ENCODE assay signal across 9 mouse cellular contexts in the genomic region with DNA sequence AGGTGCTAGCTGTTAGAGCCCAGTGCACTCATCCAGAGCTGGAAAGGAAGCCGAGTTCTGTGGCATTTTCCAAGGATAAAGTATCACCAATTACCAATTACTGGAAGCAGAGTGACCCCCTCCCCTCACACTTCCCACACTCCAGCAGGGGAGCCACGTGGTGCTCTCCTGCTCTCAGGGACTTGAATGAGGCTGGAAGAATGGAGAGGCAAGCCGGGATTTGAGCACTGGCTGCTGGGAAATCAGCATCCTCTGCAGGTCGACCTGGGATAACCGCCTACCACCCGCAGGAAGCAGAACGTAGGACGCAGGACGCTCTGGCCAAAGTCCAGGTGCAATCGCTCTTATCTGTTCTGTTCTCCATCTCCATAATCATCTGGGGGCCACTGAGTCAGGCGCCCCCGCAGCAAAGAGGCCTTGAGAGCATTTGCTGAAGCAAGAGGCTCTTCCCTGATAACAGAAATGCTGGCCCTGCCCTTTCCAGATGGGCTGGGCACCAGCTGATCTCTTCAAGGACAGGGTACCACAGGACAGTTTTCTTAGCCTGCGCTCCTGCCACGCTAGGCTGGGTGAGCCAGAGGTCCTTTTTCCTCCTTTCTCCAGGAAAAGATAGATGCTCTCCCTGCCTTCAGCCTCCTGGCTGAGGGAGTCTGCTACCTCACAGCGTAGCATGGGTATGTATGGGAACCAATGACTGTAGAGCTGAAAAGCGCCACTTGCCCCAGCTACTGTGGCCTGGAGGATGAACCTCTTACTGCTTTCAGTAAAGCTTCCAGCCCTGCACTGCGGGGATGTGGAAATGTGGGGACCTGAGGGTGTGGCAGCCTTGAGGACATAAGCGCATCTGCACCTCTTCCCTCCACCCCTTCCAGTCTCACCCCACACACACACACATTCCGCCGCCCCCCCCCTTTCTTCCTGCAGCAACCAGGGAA. TPM values are rescaled to one million over a fixed set of nuclear protein-coding genes. Genes with fewer than 3 reads are reported as not detected.
A peak's percentile ranks its signal among the peaks of the same experiment; 100 is the strongest.
DNase-seq lines count a peak whose midpoint lies in the region; ATAC-seq lines count a peak whose summit lies in the region.
"Had no signal": no experiment of that assay in that cellular context is flagged by ENCODE, and none has a peak within 500 bp of the region (broad histone marks: within the 10 kb centered on the region; RNA-seq: fewer than 3 reads in every experiment).

No protein-coding gene starts in this region.

- peak overlapping the region; percentile 49 for H3K4me3 ChIP-seq in heart, embryonic 16.5 days (ENCODE audit: low read length)
- no peak overlapping the region for H3K4me3 ChIP-seq in hindbrain, embryonic 11.5 days (ENCODE audit: low read depth, low read length)
- H3K4me3 ChIP-seq in midbrain, embryonic 13.5 days (replicated peaks): no peak overlapping the region
- H3K4me3 ChIP-seq: myocyte had no signal

- H3K36me3 ChIP-seq in heart, embryonic 16.5 days (ENCODE audit: control insufficient read depth, insufficient read depth): no peaks in the 10 kb centered on the region
- no peaks in the 10 kb centered on the region for H3K36me3 ChIP-seq in hindbrain, embryonic 11.5 days (ENCODE audit: control insufficient read depth, insufficient read depth, low read length)
- H3K36me3 ChIP-seq in midbrain, embryonic 13.5 days: no peaks in the 10 kb centered on the region

- no peaks in the 10 kb centered on the region for H3K9me3 ChIP-seq in heart, embryonic 16.5 days (replicated peaks; ENCODE audit: control insufficient read depth, low read length)
- no peaks in the 10 kb centered on the region for H3K9me3 ChIP-seq in hindbrain, embryonic 11.5 days (ENCODE audit: control insufficient read depth, low read length)
- no peaks in the 10 kb centered on the region for H3K9me3 ChIP-seq in midbrain, embryonic 13.5 days

- DNase-seq in heart, adult 18-20 months: no peak
- peak; percentile 28 to 47 for DNase-seq in adrenal gland, postnatal 36 days
- DNase-seq in hindbrain, embryonic 11.5 days (ENCODE audit: low spot score): peak; percentile 23
- no peak for DNase-seq in cerebellum, postnatal 10 days
- DNase-seq in cerebellum, postnatal 4 days (ENCODE audit: low spot score in 2 of 2): no peak
- DNase-seq in right cerebral cortex, postnatal 14 days: no peak

- H3K4me1 ChIP-seq in heart, embryonic 16.5 days (ENCODE audit: control insufficient read depth, insufficient read depth, low read length): peaks cover 14% of the 10 kb centered on the region
- H3K4me1 ChIP-seq in hindbrain, embryonic 11.5 days (replicated peaks; ENCODE audit: control insufficient read depth, insufficient read depth, low read length): no peaks in the 10 kb centered on the region
- peaks cover 14% of the 10 kb centered on the region for H3K4me1 ChIP-seq in midbrain, embryonic 13.5 days (replicated peaks)

- peak overlapping the region; percentile 54 for H3K9ac ChIP-seq in heart, embryonic 16.5 days (ENCODE audit: low read length)
- H3K9ac ChIP-seq in hindbrain, embryonic 11.5 days (ENCODE audit: low read depth, low read length): peak overlapping the region; percentile 17; the same call in 1 of the 2 replicates
- no peak overlapping the region for H3K9ac ChIP-seq in midbrain, embryonic 13.5 days (replicated peaks)

- no peak overlapping the region for H3K27ac ChIP-seq in heart, embryonic 16.5 days (ENCODE audit: low read length)
- H3K27ac ChIP-seq in hindbrain, embryonic 11.5 days (ENCODE audit: low read depth, low read length): no peak overlapping the region
- H3K27ac ChIP-seq in midbrain, embryonic 13.5 days: no peak overlapping the region

- H3K4me2 ChIP-seq in heart, embryonic 16.5 days (ENCODE audit: low read depth, low read length): peak overlapping the region; percentile 72
- H3K4me2 ChIP-seq in hindbrain, embryonic 11.5 days (replicated peaks; ENCODE audit: low read depth, low read length): peak overlapping the region; percentile 20; the same call in 1 of the 2 replicates
- H3K4me2 ChIP-seq in midbrain, embryonic 13.5 days (replicated peaks): peak overlapping the region; percentile 40

- WGBS in heart, embryonic 16.5 days: 27% methylated on average over 19 of the region's 20 CpGs
- WGBS in hindbrain, embryonic 11.5 days: 38% methylated on average over 19 of the region's 20 CpGs
- WGBS in midbrain, embryonic 13.5 days: 35% methylated on average over 19 of the region's 20 CpGs

- H3K27me3 ChIP-seq in heart, embryonic 16.5 days (ENCODE audit: control insufficient read depth, insufficient read depth, low read length): no peaks in the 10 kb centered on the region
- H3K27me3 ChIP-seq in hindbrain, embryonic 11.5 days (ENCODE audit: control insufficient read depth, insufficient read depth, low read length): no peaks in the 10 kb centered on the region
- H3K27me3 ChIP-seq in midbrain, embryonic 13.5 days: no peaks in the 10 kb centered on the region

- no peak for ATAC-seq in heart, embryonic 16.5 days (replicated peaks; ENCODE audit: extremely low read depth, insufficient read depth, low FRiP score)
- no peak for ATAC-seq in hindbrain, embryonic 11.5 days (ENCODE audit: low FRiP score)
- peak; percentile 50; the same call in 1 of the 2 replicates for ATAC-seq in midbrain, embryonic 13.5 days

RNA-seq across cellular contexts. Expression of a gene that starts 27.5 kb away (rescaled TPM):
- polyA plus RNA-seq in heart, embryonic 16.5 days (2015; fragmentation: Nextera tagmentation; extraction: Ambion mirVana): 0.71 and 1.4 TPM in 2 replicates
- total RNA-seq in heart, adult 18-20 months (2021): 1 to 10 TPM; 2.2 to 3.5 TPM
- 1 to 10 TPM in 1 of 2 experiments, under 1 TPM in 1; 0.23 to 1.0 TPM for total RNA-seq in adrenal gland, postnatal 36 days (2021)
- 1.2 and 1.5 TPM in 2 replicates for polyA plus RNA-seq in hindbrain, embryonic 11.5 days (2014; fragmentation: Nextera tagmentation; extraction: Ambion mirVana)
- polyA plus RNA-seq in midbrain, embryonic 13.5 days (2015; fragmentation: Nextera tagmentation; extraction: Ambion mirVana): 2.5 and 3.3 TPM in 2 replicates

RNA-seq across cellular contexts. Expression of a gene that starts 27.5 kb away (rescaled TPM):
- polyA plus RNA-seq in heart, embryonic 16.5 days (2015; fragmentation: Nextera tagmentation; extraction: Ambion mirVana): 0.05 and 0.16 TPM in 2 replicates
- under 1 TPM in 1 of 2 experiments, not detected in 1; 0.08 TPM for total RNA-seq in heart, adult 18-20 months (2021)
- not detected for total RNA-seq in adrenal gland, postnatal 36 days (2021)
- polyA plus RNA-seq in hindbrain, embryonic 11.5 days (2014; fragmentation: Nextera tagmentation; extraction: Ambion mirVana): not detected in 2 replicates
- polyA plus RNA-seq in midbrain, embryonic 13.5 days (2015; fragmentation: Nextera tagmentation; extraction: Ambion mirVana): 0.16 and 0.17 TPM in 2 replicates
- polyA plus RNA-seq: myocyte had no signal

RNA-seq across cellular contexts. Expression of a gene that starts 42.1 kb away (rescaled TPM):
- 121 and 127 TPM in 2 replicates for polyA plus RNA-seq in heart, embryonic 16.5 days (2015; fragmentation: Nextera tagmentation; extraction: Ambion mirVana)
- total RNA-seq in heart, adult 18-20 months (2021): 10 to 100 TPM; 74.8 to 79.2 TPM
- 10 to 100 TPM; 42.0 to 42.9 TPM for total RNA-seq in adrenal gland, postnatal 36 days (2021)
- polyA plus RNA-seq in hindbrain, embryonic 11.5 days (2014; fragmentation: Nextera tagmentation; extraction: Ambion mirVana): 86.2 and 88.5 TPM in 2 replicates
- 100 and 104 TPM in 2 replicates for polyA plus RNA-seq in midbrain, embryonic 13.5 days (2015; fragmentation: Nextera tagmentation; extraction: Ambion mirVana)

RNA-seq across cellular contexts. Expression of a gene that starts 42.2 kb away (rescaled TPM):
- 64.4 and 64.5 TPM in 2 replicates for polyA plus RNA-seq in heart, embryonic 16.5 days (2015; fragmentation: Nextera tagmentation; extraction: Ambion mirVana)
- total RNA-seq in heart, adult 18-20 months (2021): 10 to 100 TPM; 24.8 to 26.4 TPM
- 10 to 100 TPM; 52.8 to 57.9 TPM for total RNA-seq in adrenal gland, postnatal 36 days (2021)
- 148 and 160 TPM in 2 replicates for polyA plus RNA-seq in hindbrain, embryonic 11.5 days (2014; fragmentation: Nextera tagmentation; extraction: Ambion mirVana)
- polyA plus RNA-seq in midbrain, embryonic 13.5 days (2015; fragmentation: Nextera tagmentation; extraction: Ambion mirVana): 118 and 122 TPM in 2 replicates

Comparison
In these comparisons a context has a peak if more than half of its experiments do, and no peak if none do; other contexts are left out.
1. H3K4me2 ChIP-seq: peak in every context shown above with its lines; median percentile 72 in heart, embryonic 16.5 days; 40 in midbrain, embryonic 13.5 days; 20 in hindbrain, embryonic 11.5 days.
2. DNase-seq: peak in adrenal gland, postnatal 36 days (2 of 2) and hindbrain, embryonic 11.5 days (single experiment); none in heart, adult 18-20 months (0 of 2), cerebellum, postnatal 10 days (0 of 2), cerebellum, postnatal 4 days (0 of 2) and right cerebral cortex, postnatal 14 days (single experiment).